Mouse (Mus musculus): ENCODE measurements around the gene 1700014D04Rik. TPM values are rescaled to one million over a fixed set of nuclear protein-coding genes. Genes with fewer than 3 reads are reported as not detected.
"Not testable (repeated sequence)": the region's sequence is repeated elsewhere in the genome, so short reads cannot be mapped to it uniquely, and the experiment has no call there.

1700014D04Rik gene
- total RNA-seq, 2 experiments from 2014 or later, result 0.23 to 0.36 TPM

GRCm38 (mm10) chr13:59735190-59735589 lies 11.4 kb downstream of the 1700014D04Rik start:
- DNase-seq, result no peak

- not testable (repeated sequence) for DNase-seq
These were observed 12.2 kb downstream of the 1700014D04Rik start for GRCm38 (mm10) chr13:59734347-59734746.

GRCm38 (mm10) chr13:59733936-59734335 lies 12.6 kb downstream of the 1700014D04Rik start:
- no peak for DNase-seq

- no peak for DNase-seq
These were observed 14.9 kb downstream of the 1700014D04Rik start, which contains the start of gene Spata31d1d for GRCm38 (mm10) chr13:59731652-59732051. Spata31d1d (minus strand) TSS chr13:59731752.

GRCm38 (mm10) chr13:59728378-59729093 lies 18.0 kb downstream of the 1700014D04Rik start:
- DNase-seq, result peak; percentile 69 to 86

GRCm38 (mm10) chr13:59726139-59726867 lies 20.2 kb downstream of the 1700014D04Rik start:
- DNase-seq, result no peak

- not testable (repeated sequence) for DNase-seq
These were observed 24.5 kb downstream of the 1700014D04Rik start for GRCm38 (mm10) chr13:59722089-59722488.

- no peak for DNase-seq
These were observed 27.1 kb downstream of the 1700014D04Rik start for GRCm38 (mm10) chr13:59719475-59719874.

GRCm38 (mm10) chr13:59718857-59719440 lies 27.6 kb downstream of the 1700014D04Rik start:
- DNase-seq, result not testable (repeated sequence)

GRCm38 (mm10) chr13:59713710-59714109 lies 32.8 kb downstream of the 1700014D04Rik start:
- no peak for DNase-seq

- not testable (repeated sequence) for DNase-seq
These were observed 34.6 kb downstream of the 1700014D04Rik start, which contains the start of gene Spata31d1b for GRCm38 (mm10) chr13:59711984-59712383. Spata31d1b (plus strand) TSS chr13:59712284.

- DNase-seq, result no peak
These were observed 36.3 kb downstream of the 1700014D04Rik start, which contains the start of gene Spata31d1a for GRCm38 (mm10) chr13:59710230-59710629. Spata31d1a (minus strand) TSS chr13:59710330.

GRCm38 (mm10) chr13:59704562-59704961 lies 42.0 kb downstream of the 1700014D04Rik start:
- DNase-seq, result peak in 1 of 2 experiments; percentile 14

GRCm38 (mm10) chr13:59703514-59703913 lies 43.0 kb downstream of the 1700014D04Rik start:
- DNase-seq, result no peak

- DNase-seq, result not testable (repeated sequence)
These were observed 46.4 kb downstream of the 1700014D04Rik start for GRCm38 (mm10) chr13:59700137-59700536.

GRCm38 (mm10) chr13:59699131-59699530 lies 47.4 kb downstream of the 1700014D04Rik start:
- DNase-seq, result no peak

GRCm38 (mm10) chr13:59695781-59696180 lies 50.8 kb downstream of the 1700014D04Rik start:
- DNase-seq, result no peak

- no peak for DNase-seq
These were observed 52.5 kb downstream of the 1700014D04Rik start, which contains the start of gene 4921517D22Rik for GRCm38 (mm10) chr13:59694008-59694407. 4921517D22Rik (minus strand) TSS chr13:59694108.

- DNase-seq, result no peak
These were observed 55.1 kb downstream of the 1700014D04Rik start for GRCm38 (mm10) chr13:59691478-59691877.

Measured in adrenal gland, postnatal 36 days (tissue).